Mouse (Mus musculus): ENCODE data around the gene Adgrg6.

Adgrg6 gene

GRCm38 (mm10) chr10:14385574-14385973 is 159.9 kb downstream of the Adgrg6 start:
- no peak for DNase-seq

- DNase-seq, result no peak
These were observed 180.3 kb downstream of the Adgrg6 start for GRCm38 (mm10) chr10:14365065-14365589.

DNA sequence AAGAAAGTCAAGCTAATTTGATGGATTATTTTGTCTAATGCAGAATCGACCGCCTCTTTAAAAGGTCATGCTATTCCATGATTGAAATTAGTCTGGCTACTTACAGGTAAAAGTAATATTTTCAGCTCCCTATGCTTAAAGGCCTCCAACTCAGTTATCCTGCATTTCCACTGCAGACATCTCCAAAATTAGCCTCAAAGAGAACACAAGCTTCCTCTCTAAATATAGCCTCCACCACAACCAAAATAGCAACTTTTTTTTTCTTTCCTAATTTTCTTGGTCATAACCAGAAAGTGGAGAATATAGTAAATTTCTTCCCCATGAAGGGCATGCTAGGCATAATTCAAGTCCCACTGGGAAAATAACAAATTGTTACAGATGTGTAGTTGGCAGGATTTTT is 182.2 kb downstream of the Adgrg6 start:
- no peak for DNase-seq

DNA sequence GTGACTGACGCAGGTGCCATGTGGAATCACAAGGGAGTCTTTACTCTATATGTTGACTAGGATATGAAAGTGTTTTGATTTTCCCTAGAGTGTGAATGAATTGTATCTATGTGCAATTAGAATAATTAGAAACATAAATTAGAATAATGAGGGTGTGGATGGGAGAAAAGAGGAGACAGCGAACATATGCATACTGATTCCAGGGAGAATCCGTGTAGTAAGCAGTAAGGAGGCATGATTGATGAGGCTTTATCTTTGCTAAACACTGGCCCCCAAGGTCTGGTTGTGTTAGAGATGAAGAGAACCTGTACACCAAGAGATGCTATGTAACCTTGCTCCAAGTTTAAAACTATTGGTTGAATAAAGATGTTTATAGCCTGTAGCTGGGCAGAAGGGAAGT is 187.2 kb downstream of the Adgrg6 start:
- no peak for DNase-seq
